Mouse (Mus musculus) embryonic facial prominence, embryonic 14.5 days (tissue): Measurements from ENCODE around the gene Fxyd4. TPM values are rescaled to one million over a fixed set of nuclear protein-coding genes. Genes with fewer than 3 reads are reported as not detected.
A peak's percentile ranks its signal among the peaks of the same experiment; 100 is the strongest.

ENCODE experiments used
- ATAC-seq: fragments of 200-750 bp; cut with Nextera tagmentation; 2 replicates; pipeline ENCODE4 v1.8.0; 2017; ENCODE audit warnings: low read depth, moderate number of reproducible peaks, moderate TSS enrichment
- DNase-seq: peaks from one replicate; pipeline ENCODE4 v3.0.0-alpha.2; 2015; ENCODE audit warnings: low spot score
- H3K27ac ChIP-seq: fragments of 300-500 bp; sonication (generic); replicated peaks from 2 replicates; pipeline ENCODE4 v1.5.1; 2014; ENCODE audit warnings: low read depth, mild to moderate bottlenecking, low read length, moderate library complexity
- H3K27me3 ChIP-seq: fragments of 300-500 bp; sonication (generic); replicated peaks from 2 replicates; pipeline ENCODE4 v1.6.1; 2014; ENCODE audit warnings: low read length; ENCODE audit not compliant: control insufficient read depth, insufficient read depth
- H3K36me3 ChIP-seq: fragments of 300-500 bp; sonication (generic); 2 replicates; pipeline ENCODE4 v1.6.1; 2014; ENCODE audit warnings: low read length, mixed read lengths; ENCODE audit not compliant: control insufficient read depth, insufficient read depth
- H3K4me1 ChIP-seq: fragments of 300-500 bp; sonication (generic); 2 replicates; pipeline ENCODE4 v1.6.1; 2014; ENCODE audit warnings: antibody characterized with exemption, low read length; ENCODE audit not compliant: control insufficient read depth, insufficient read depth
- H3K4me2 ChIP-seq: fragments of 300-500 bp; sonication (generic); 2 replicates; pipeline ENCODE4 v1.6.1; 2014; ENCODE audit warnings: low read depth, mild to moderate bottlenecking, low read length, moderate library complexity, mixed read lengths
- H3K4me3 ChIP-seq: fragments of 300-500 bp; sonication (generic); 2 replicates; pipeline ENCODE4 v1.5.1; 2014; ENCODE audit warnings: low read depth, mild to moderate bottlenecking, low read length
- H3K9ac ChIP-seq: fragments of 300-500 bp; sonication (generic); 2 replicates; pipeline ENCODE4 v1.6.1; 2014; ENCODE audit warnings: low read depth, mild to moderate bottlenecking, low read length, moderate library complexity, mixed read lengths
- H3K9me3 ChIP-seq: fragments of 300-500 bp; sonication (generic); 2 replicates; pipeline ENCODE4 v1.6.1; 2016; ENCODE audit warnings: low read length; ENCODE audit not compliant: control insufficient read depth
- WGBS: fragments of 180-500 bp; shearing (Covaris S2); extraction: QIAGEN DNeasy Blood & Tissue Kit; methylation state at CpG from one replicate; pipeline ENCODE4 v1.1.7; 2014; 5-methylcytosine and 5-hydroxymethylcytosine counted together
- polyA plus RNA-seq: library from polyadenylated mRNA; unstranded; fragments of >200 nt; fragmentation: Nextera tagmentation; extraction: Ambion mirVana; gene quantifications from 2 replicates; pipeline ENCODE4 v1.2.1, GENCODE M21; 2014

Gene Fxyd4
- polyA plus RNA-seq, 1 experiment from 2014 or later = 1.2 TPM

DNA sequence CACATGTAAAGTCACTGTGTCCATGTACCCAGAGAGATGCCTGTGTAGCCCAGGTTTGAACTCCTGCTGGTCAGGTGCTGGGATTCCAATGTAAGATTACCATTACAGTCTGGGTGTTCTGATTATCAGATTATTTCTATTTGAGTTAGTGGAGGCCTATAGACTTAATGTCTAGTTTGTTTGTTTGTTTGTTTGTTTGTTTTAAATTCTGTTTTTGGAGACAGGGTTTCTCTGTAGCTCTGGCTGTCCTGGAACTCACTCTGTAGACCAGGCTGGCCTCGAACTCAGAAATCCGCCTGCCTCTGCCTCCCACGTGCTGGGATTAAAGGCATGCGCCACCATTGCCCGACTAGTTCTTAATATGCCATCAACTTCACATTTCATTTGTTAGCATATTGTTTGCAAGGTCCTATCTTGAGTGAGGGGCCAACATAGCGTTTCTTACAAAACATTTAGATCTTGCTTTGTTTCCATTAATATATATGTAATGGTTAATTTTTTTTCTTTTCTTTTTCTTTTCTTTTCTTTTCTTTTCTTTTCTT is 27.3 kb downstream of the Fxyd4 start:
- H3K4me3 ChIP-seq = no peak overlapping the region
- WGBS = 79% methylated on average over 6 of the region's 6 CpGs
- peaks cover 18% of the 10 kb centered on the region for H3K4me1 ChIP-seq
- no peak overlapping the region for H3K9ac ChIP-seq
- H3K36me3 ChIP-seq = no peaks in the 10 kb centered on the region
- peak overlapping the region; percentile 84; the same call in 1 of the 2 replicates for H3K4me2 ChIP-seq
- no peaks in the 10 kb centered on the region for H3K27me3 ChIP-seq
- no peak overlapping the region for H3K27ac ChIP-seq
- no peak for ATAC-seq
- no peaks in the 10 kb centered on the region for H3K9me3 ChIP-seq
- DNase-seq = no peak

DNA sequence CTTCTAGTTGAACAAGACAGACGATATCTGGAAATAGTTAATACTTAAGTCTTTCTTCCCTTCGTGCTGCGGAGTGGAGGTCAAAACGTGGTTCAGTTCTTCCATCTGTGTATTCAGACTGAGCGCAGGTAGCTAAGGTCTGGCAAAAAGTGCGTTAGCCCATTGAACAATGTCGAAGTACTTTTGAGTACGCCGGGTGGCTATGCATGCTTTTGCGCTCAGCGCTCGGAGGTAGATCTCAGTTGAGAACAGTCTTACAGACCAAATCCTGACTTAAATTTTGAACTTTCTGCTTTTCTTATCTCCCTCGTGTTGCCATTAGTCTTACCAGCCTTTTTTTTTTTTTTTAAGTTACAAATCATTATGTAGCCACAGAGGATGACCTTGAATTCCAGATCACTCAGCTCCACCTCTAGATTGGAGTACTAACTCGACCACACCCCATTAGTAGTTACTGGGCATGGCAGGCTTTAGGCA is 29.0 kb downstream of the Fxyd4 start:
- DNase-seq = no peak

DNA sequence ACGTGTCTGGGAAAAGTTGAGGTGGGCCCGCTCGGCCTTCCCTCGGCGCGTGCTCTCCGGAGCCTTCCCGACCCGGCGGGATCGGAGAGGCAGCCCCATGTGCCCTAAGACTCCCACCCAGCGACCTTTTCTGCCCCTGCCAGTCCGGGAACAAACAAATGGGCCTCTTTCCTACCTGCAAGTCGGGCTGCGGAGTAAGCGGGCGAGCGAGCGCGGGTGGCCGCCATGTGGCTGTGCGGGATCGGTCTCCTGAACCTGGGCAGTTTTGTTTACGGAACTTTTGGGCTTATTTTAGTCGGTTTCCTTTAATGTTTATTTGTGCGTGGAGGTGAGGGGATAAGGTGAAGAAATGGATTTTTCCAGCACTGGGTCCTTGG is 29.5 kb downstream of the Fxyd4 start:
- no peaks in the 10 kb centered on the region for H3K9me3 ChIP-seq
- ATAC-seq (no peak), DNase-seq (no peak)
- no peaks in the 10 kb centered on the region for H3K27me3 ChIP-seq
- H3K4me1 ChIP-seq = peaks cover 19% of the 10 kb centered on the region
- H3K4me3 ChIP-seq = peak overlapping the region; percentile 99
- peak overlapping the region; percentile 97 for H3K9ac ChIP-seq
- H3K27ac ChIP-seq = peak overlapping the region; percentile 99
- no peaks in the 10 kb centered on the region for H3K36me3 ChIP-seq
- 0% methylated on average over 23 of the region's 26 CpGs for WGBS
- H3K4me2 ChIP-seq = peak overlapping the region; percentile 84

More for the DNA sequence above, 29.0 kb downstream of the Fxyd4 start:
- ATAC-seq = no peak
- Histone ChIP-seq H3K9ac (peak overlapping the region; percentile 97), H3K4me1 (peaks cover 19% of the 10 kb centered on the region), H3K36me3 (no peaks in the 10 kb centered on the region), H3K9me3 (no peaks in the 10 kb centered on the region), H3K27me3 (no peaks in the 10 kb centered on the region), H3K4me3 (peak overlapping the region; percentile 99), H3K4me2 (peak overlapping the region; percentile 84), H3K27ac (no peak overlapping the region)
- WGBS = under 1% methylated on average over 14 of the region's 14 CpGs

DNA sequence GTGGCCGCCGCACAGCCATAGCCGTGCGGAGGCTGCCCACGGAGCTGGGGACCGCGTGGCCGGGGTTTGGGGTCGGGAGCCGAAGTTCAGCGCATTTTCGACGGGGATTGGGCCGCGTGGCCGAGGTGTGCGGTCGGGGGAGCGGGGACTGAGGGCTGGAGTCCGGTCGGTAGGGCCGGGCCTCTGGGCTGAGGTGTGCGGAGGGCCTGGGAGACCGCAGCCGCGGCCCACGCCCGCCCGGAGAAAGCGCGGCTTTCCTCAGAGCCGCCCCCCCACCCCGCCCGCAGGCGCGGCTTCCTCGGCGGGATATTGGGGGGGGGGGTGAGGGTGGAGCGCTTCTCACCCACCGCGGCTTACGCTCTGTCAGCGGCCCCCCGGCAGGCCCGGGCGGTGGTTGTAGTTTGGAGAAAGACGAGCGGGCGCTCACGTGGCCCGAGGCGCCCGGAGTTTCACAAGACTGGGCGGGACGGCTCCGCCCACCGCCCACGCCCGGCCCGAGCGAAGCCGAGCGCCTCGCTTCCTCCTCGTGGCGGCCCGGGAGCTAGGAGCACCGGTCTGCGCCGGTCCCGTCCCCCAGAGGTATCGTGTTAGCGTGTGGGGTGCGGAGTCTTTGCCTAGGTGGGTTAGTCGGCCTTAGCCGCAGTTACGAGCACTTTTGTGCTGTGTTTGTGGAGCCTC is 30.1 kb downstream of the Fxyd4 start:
- 0% methylated on average over 1 of the region's 77 CpGs for whole genome bisulfite sequencing
- ATAC-seq (peak; percentile 69), DNase-seq (peak; percentile 96)
- Histone ChIP-seq H3K27me3 (no peaks in the 10 kb centered on the region), H3K27ac (peak overlapping the region; percentile 99), H3K9me3 (no peaks in the 10 kb centered on the region), H3K4me3 (peak overlapping the region; percentile 99), H3K36me3 (no peaks in the 10 kb centered on the region), H3K4me1 (peaks cover 19% of the 10 kb centered on the region), H3K4me2 (peak overlapping the region; percentile 84), H3K9ac (peak overlapping the region; percentile 97)

DNA sequence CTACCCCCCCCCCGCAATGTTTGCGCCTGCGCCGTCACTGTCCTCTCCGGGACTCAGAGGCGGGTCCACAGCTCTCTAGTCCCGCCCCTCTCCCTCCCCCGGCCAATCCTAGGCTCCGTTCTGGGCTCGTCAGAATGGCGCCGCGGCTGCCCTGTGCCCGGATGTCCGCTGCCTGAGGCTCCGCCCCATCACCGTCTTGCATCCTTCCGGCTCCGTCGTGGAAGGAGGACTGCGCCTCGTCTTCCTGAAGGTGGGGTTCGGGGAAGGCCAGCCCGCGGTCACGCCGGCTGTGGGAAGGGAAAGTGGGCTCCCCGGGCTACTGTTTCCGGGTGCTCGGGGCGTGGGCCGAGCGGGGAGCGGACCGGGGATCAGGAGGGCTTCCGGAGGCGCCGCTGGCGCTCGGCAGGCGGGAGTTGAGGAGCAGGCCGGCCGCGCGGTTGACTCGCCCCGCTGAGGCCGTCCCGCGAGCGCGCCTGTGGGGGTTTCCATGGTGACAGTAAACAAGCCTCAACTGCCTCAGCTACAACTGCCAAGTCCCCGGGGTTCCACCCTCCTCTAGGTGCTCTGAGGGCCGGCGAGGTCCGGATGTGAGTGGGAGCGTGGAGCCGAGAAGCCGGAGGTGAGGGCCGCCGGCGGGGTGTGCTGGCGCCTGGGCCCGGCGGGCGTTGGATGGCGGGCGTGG is 30.8 kb downstream of the Fxyd4 start:
- Histone ChIP-seq H3K9ac (peak overlapping the region; percentile 97), H3K27ac (peak overlapping the region; percentile 99), H3K27me3 (no peaks in the 10 kb centered on the region), H3K4me1 (peaks cover 19% of the 10 kb centered on the region), H3K4me2 (peak overlapping the region; percentile 84), H3K4me3 (peak overlapping the region; percentile 99), H3K9me3 (no peaks in the 10 kb centered on the region), H3K36me3 (no peaks in the 10 kb centered on the region)
- 1% methylated on average over 25 of the region's 68 CpGs for WGBS
- ATAC-seq (peak; percentile 97), DNase-seq (peak; percentile 99)

DNA sequence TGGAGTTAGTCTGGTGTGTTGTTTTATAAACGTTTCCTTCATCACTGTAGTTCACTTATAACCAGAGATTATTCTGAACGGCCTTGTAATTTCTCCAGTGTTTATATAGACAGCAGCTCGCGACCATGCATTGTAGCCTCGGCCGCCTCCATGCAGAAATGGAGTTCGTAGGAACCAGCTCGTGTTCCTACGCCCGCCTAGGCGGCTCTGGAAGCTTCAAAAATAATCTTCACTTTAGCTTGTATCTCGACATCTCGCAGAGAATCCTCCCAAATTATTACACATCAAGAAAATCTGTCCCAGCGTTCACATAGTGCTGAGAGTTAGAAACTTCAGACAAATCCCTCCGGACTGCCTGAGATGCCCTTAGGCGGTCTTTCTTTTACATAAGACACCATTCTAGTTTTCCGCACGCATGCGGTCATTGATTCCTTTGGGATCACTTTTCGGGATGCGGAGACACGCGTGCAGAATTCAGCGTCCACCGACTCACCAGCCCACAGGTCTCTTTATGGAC is 31.4 kb downstream of the Fxyd4 start:
- Histone ChIP-seq H3K36me3 (no peaks in the 10 kb centered on the region), H3K9me3 (no peaks in the 10 kb centered on the region), H3K27ac (peak overlapping the region; percentile 95), H3K4me1 (peaks cover 19% of the 10 kb centered on the region), H3K4me2 (peak overlapping the region; percentile 67), H3K27me3 (no peaks in the 10 kb centered on the region), H3K4me3 (peak overlapping the region; percentile 99), H3K9ac (peak overlapping the region; percentile 97)
- DNase-seq = peak; percentile 81
- WGBS = under 1% methylated on average over 25 of the region's 25 CpGs
- ATAC-seq = peak; percentile 6

DNA sequence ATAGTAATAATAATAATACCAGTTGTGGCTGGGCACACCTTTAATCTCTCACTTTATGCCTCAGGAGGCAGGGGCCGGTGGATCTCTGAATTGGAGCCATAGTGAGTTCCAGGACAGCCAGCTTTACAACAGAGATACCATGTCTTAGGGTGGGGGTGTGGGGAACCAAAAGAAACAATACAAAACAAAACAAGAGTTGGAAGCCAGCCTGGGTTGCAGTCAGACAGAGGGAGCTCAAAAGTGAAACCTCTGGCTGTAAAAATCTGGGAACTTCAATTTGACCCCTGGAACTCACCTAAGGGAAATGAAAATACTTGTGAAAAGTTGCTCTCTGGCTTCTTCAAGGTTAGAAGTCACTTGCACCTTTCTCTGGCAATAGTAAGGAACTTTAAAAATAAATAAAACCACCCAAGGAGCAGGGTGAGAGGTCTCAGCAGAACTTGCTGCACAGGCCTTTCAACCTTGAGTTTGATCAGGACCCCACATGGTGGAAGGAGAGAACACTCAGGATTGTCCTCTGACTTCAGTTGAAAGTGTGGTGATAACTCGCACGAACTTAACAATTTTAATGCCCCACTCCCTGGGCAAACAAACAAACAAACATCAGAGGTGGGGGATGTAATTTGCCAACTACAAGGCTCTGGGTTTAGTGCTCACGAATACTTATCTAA is 32.1 kb downstream of the Fxyd4 start:
- Histone ChIP-seq H3K9me3 (no peaks in the 10 kb centered on the region), H3K36me3 (no peaks in the 10 kb centered on the region), H3K4me3 (peak overlapping the region; percentile 99), H3K4me1 (peaks cover 19% of the 10 kb centered on the region), H3K27me3 (no peaks in the 10 kb centered on the region), H3K9ac (peak overlapping the region; percentile 97), H3K27ac (peak overlapping the region; percentile 95), H3K4me2 (peak overlapping the region; percentile 67)
- DNase-seq = no peak
- ATAC-seq = no peak
- 22% methylated on average over 4 of the region's 4 CpGs for WGBS

DNA sequence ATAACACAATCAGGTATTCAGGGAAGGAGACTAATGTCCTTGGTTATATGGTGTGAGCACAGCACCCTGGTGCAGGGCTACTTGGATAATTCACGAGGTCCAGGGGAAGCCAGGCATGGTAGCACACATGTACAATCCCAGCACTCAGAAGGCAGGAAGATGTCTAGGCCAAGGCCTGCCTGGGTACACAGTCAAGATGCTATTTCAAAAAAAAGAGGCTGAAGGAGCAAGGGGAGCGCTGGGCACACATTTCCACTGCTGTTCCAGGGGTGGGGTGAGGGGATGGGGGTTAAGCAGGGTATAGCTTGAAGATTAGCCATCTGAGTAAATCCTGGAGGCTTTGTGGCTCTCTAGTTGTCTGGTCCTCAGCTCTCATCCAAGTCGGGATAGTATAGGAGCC is 33.7 kb downstream of the Fxyd4 start:
- Histone ChIP-seq H3K36me3 (no peaks in the 10 kb centered on the region), H3K4me1 (peaks cover 10% of the 10 kb centered on the region), H3K9me3 (no peaks in the 10 kb centered on the region), H3K4me3 (no peak overlapping the region), H3K9ac (no peak overlapping the region), H3K27ac (no peak overlapping the region), H3K4me2 (no peak overlapping the region), H3K27me3 (no peaks in the 10 kb centered on the region)
- DNase-seq = no peak
- whole genome bisulfite sequencing = 78% methylated on average over 3 of the region's 3 CpGs
- no peak for ATAC-seq
